In the genomic region with DNA sequence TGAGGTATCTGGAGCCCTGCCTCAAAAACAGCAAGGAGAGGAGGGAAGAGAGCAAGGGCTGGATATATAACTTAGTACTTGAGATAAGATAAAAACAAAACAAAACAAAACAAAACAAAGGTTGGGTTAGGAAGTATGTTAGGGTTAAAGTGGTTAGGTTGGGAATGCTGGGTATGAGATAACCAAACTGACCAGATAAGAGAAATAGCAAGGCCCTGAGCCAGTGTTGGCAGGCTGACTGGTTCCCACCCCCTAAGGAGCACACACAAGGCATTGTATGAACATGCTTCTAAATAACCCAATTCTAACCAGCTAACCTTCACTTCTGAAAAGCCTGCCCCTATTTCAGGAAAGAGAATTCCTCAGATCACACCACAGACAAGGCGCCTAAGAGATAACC, we compare ENCODE assay signal across 20 mouse cellular contexts. TPM values are rescaled to one million over a fixed set of nuclear protein-coding genes. Genes with fewer than 3 reads are reported as not detected.
A peak's percentile ranks its signal among the peaks of the same experiment; 100 is the strongest.
DNase-seq lines count a peak whose midpoint lies in the region; ATAC-seq and TF ChIP-seq lines count a peak whose summit lies in the region.
"Had no signal": no experiment of that assay in that cellular context is flagged by ENCODE, and none has a peak within 500 bp of the region (broad histone marks: within the 10 kb centered on the region; RNA-seq: fewer than 3 reads in every experiment).

No protein-coding gene starts in this region.

- H3K27me3 ChIP-seq in spleen, adult 2 months (ENCODE audit: control insufficient read depth, insufficient read depth, low read length), result no peaks in the 10 kb centered on the region
- H3K27me3 ChIP-seq in MEL (ENCODE audit: control insufficient read depth in 1 of 2, insufficient read depth in 2 of 2, low read length in 2 of 2), result no peaks in the 10 kb centered on the region
- H3K27me3 ChIP-seq in liver, embryonic 15.5 days, result peaks cover 3% of the 10 kb centered on the region
- H3K27me3 ChIP-seq: embryonic facial prominence, embryonic 13.5 days; Patski had no signal

- peaks cover 34% of the 10 kb centered on the region for H3K4me1 ChIP-seq in spleen, adult 2 months (ENCODE audit: control insufficient read depth, insufficient read depth, insufficient read length)
- H3K4me1 ChIP-seq in MEL (ENCODE audit: control insufficient read depth in 1 of 2, insufficient read depth in 2 of 2, low read length in 2 of 2), result peaks cover 3 to 4% of the 10 kb centered on the region in 2 experiments; a peak in 2 of 4 replicates
- 0 out of 2 replicates have a peak, but pooled peaks cover 3% of the 10 kb centered on the region for H3K4me1 ChIP-seq in liver, embryonic 15.5 days (replicated peaks)
- H3K4me1 ChIP-seq: forebrain, embryonic 12.5 days; hindbrain, embryonic 10.5 days had no signal

- no peaks in the 10 kb centered on the region for H3K79me2 ChIP-seq in MEL (ENCODE audit: control insufficient read depth, insufficient read depth, low read length, poor library complexity)

- no peak for TF ChIP-seq CTCF in spleen, adult 2 months (IDR thresholded peaks at IDR 0.05; ENCODE audit: extremely low read depth, insufficient read depth, insufficient read length, insufficient replicate concordance)
- no peak for TF ChIP-seq CTCF in MEL (IDR thresholded peaks at IDR 0.05 in 2 of 3, conservative IDR thresholded peaks at IDR 0.05 in 1 of 3; ENCODE audit: control insufficient read depth in 1 of 3, insufficient read depth in 1 of 3, low read depth in 2 of 3, low read length in 3 of 3, poor library complexity in 1 of 3, severe bottlenecking in 1 of 3)

- TF ChIP-seq EP300 in MEL (IDR thresholded peaks at IDR 0.05; ENCODE audit: low read depth in 1 of 2, low read length in 2 of 2), result peak in 1 of 2 experiments; percentile 42; a peak in 1 of 4 replicates

- H3K36me3 ChIP-seq in spleen, adult 2 months (ENCODE audit: control insufficient read depth, insufficient read depth, low read length), result no peaks in the 10 kb centered on the region
- H3K36me3 ChIP-seq in MEL (ENCODE audit: control insufficient read depth in 1 of 2, insufficient read depth in 2 of 2, low read length in 2 of 2), result no peaks in the 10 kb centered on the region; a peak in 2 of 4 replicates
- H3K36me3 ChIP-seq in liver, embryonic 15.5 days (replicated peaks), result no peaks in the 10 kb centered on the region
- H3K36me3 ChIP-seq: embryonic facial prominence, embryonic 13.5 days; forebrain, embryonic 12.5 days; heart, embryonic 12.5 days; hindbrain, embryonic 10.5 days had no signal

- DNase-seq in spleen, adult 2 months (ENCODE audit: low read depth in 1 of 2, low spot score in 2 of 2), result no peak
- no peak for DNase-seq in spleen, postnatal 10 days (ENCODE audit: low spot score in 2 of 2)
- DNase-seq in MEL (ENCODE audit: low read depth, low spot score), result no peak
- no peak for DNase-seq in cerebellum, adult 9-10 months
- DNase-seq: adrenal gland, adult 2 months; adrenal gland, postnatal 25 days; cerebellum, adult 11 months; cerebellum, adult 9-11 months; cerebellum, postnatal 36 days; forebrain, postnatal 0 days; gastrocnemius, postnatal 25 days had no signal

- no peak overlapping the region for H3K4me3 ChIP-seq in spleen, adult 2 months (ENCODE audit: extremely low read depth, insufficient read depth, insufficient read length)
- no peak overlapping the region for H3K4me3 ChIP-seq in MEL (ENCODE audit: control insufficient read depth in 1 of 2, insufficient read depth in 1 of 2, low read depth in 2 of 2, low read length in 2 of 2)
- H3K4me3 ChIP-seq in liver, embryonic 15.5 days (replicated peaks), result 0 out of 2 replicates have a peak overlapping the region, but pooled peaks have one; percentile 15
- H3K4me3 ChIP-seq: embryonic facial prominence, embryonic 13.5 days; forebrain, embryonic 12.5 days; heart, embryonic 12.5 days; hindbrain, embryonic 10.5 days had no signal

- TF ChIP-seq POLR2A in spleen, adult 2 months (IDR thresholded peaks at IDR 0.05; ENCODE audit: low read depth, low read length), result no peak
- no peak for TF ChIP-seq POLR2A in MEL (IDR thresholded peaks at IDR 0.05; ENCODE audit: control insufficient read depth in 1 of 2, insufficient read depth in 1 of 2, low read depth in 1 of 2, low read length in 2 of 2, poor library complexity in 1 of 2)

- ATAC-seq in liver, embryonic 15.5 days (ENCODE audit: insufficient read depth), result no peak
- peak; percentile 69 for ATAC-seq in megakaryocyte-erythroid progenitor cell, adult 5-6 weeks (replicated peaks; ENCODE audit: low FRiP score, low TSS enrichment, poor library complexity, severe bottlenecking)
- ATAC-seq in activated CD4-positive, CD25-positive, alpha-beta regulatory T cell, adult 4 months, result no peak
- ATAC-seq: forebrain, postnatal 0 days; Patski had no signal

- no peak overlapping the region for H3K9ac ChIP-seq in MEL (ENCODE audit: control insufficient read depth, low read depth, low read length, poor library complexity, severe bottlenecking)
- no peak overlapping the region for H3K9ac ChIP-seq in liver, embryonic 15.5 days
- H3K9ac ChIP-seq: embryonic facial prominence, embryonic 13.5 days; forebrain, embryonic 12.5 days; forebrain, postnatal 0 days; heart, embryonic 12.5 days; hindbrain, embryonic 14.5 days had no signal

- no peaks in the 10 kb centered on the region for H3K9me3 ChIP-seq in MEL (replicated peaks; ENCODE audit: insufficient read depth, low read length)
- no peaks in the 10 kb centered on the region for H3K9me3 ChIP-seq in liver, embryonic 15.5 days (replicated peaks)
- H3K9me3 ChIP-seq: embryonic facial prominence, embryonic 13.5 days; forebrain, embryonic 12.5 days; heart, embryonic 12.5 days; hindbrain, embryonic 10.5 days had no signal

- peak overlapping the region; percentile 18 for H3K4me2 ChIP-seq in liver, embryonic 15.5 days
- H3K4me2 ChIP-seq: embryonic facial prominence, embryonic 13.5 days; forebrain, embryonic 12.5 days; heart, embryonic 12.5 days; hindbrain, embryonic 14.5 days had no signal

- no peak for TF ChIP-seq RAD21 in MEL (IDR thresholded peaks at IDR 0.05; ENCODE audit: low read depth, low read length)

- WGBS in spleen, adult 2 months, result 78% methylated on average over 1 of the region's 1 CpGs
- 64% methylated on average over 1 of the region's 1 CpGs for WGBS in liver, embryonic 15.5 days (ENCODE audit: insufficient replicate concordance)

- peak overlapping the region; percentile 85; the same call in 1 of the 2 replicates for H3K27ac ChIP-seq in spleen, adult 2 months (ENCODE audit: insufficient read depth, low read length)
- H3K27ac ChIP-seq in MEL (ENCODE audit: control insufficient read depth, low read depth, low read length), result no peak overlapping the region
- no peak overlapping the region for H3K27ac ChIP-seq in liver, embryonic 15.5 days (replicated peaks)
- H3K27ac ChIP-seq: embryonic facial prominence, embryonic 13.5 days; forebrain, embryonic 12.5 days; hindbrain, embryonic 10.5 days; hindbrain, embryonic 14.5 days had no signal

TF ChIP-seq in MEL, 35 proteins besides CTCF, POLR2A, EP300 and RAD21:
- TF ChIP-seq TCF12 (IDR thresholded peaks at IDR 0.05; ENCODE audit: low read depth, low read length) (0 out of 2 replicates have a peak, but pooled peaks have one; percentile 15), ETS1 (IDR thresholded peaks at IDR 0.05; ENCODE audit: low read depth, low read length) (0 out of 2 replicates have a peak, but pooled peaks have one; percentile 9), UBTF (IDR thresholded peaks at IDR 0.05; ENCODE audit: borderline replicate concordance, insufficient read depth, low read depth, low read length) (no peak)

RNA-seq across cellular contexts. Expression of a gene that starts 7.1 kb away (rescaled TPM):
- 10.8 TPM in 2 replicates for polyA plus RNA-seq in spleen, adult 2 months (2012; rRNA removed)
- total RNA-seq in MEL (2012; rRNA removed), result not detected in 2 replicates
- polyA plus RNA-seq in MEL (2012; ENCODE audit: insufficient read depth in 1 of 2, insufficient read length in 2 of 2, low read depth in 1 of 2, low replicate concordance in 2 of 2, missing spikeins in 1 of 2), result not detected
- 2.3 and 2.4 TPM in 2 replicates for polyA plus RNA-seq in liver, embryonic 15.5 days (2015; fragmentation: Nextera tagmentation; extraction: Ambion mirVana)
- 8.5 and 10.3 TPM in 2 replicates for total RNA-seq in megakaryocyte-erythroid progenitor cell, adult 5-6 weeks (2014; fragmentation: Nextera tagmentation)
- total RNA-seq in megakaryocyte-erythroid progenitor cell, adult 5-6 weeks (2017), result 8.7 and 9.2 TPM in 2 replicates
- 10 to 100 TPM; 15.7 to 17.7 TPM for polyA plus RNA-seq in activated CD4-positive, CD25-positive, alpha-beta regulatory T cell, adult 4 months (2017; shearing (Covaris generic))
